Mouse (Mus musculus): ENCODE results near the gene Fn3k.

Gene Fn3k

DNA sequence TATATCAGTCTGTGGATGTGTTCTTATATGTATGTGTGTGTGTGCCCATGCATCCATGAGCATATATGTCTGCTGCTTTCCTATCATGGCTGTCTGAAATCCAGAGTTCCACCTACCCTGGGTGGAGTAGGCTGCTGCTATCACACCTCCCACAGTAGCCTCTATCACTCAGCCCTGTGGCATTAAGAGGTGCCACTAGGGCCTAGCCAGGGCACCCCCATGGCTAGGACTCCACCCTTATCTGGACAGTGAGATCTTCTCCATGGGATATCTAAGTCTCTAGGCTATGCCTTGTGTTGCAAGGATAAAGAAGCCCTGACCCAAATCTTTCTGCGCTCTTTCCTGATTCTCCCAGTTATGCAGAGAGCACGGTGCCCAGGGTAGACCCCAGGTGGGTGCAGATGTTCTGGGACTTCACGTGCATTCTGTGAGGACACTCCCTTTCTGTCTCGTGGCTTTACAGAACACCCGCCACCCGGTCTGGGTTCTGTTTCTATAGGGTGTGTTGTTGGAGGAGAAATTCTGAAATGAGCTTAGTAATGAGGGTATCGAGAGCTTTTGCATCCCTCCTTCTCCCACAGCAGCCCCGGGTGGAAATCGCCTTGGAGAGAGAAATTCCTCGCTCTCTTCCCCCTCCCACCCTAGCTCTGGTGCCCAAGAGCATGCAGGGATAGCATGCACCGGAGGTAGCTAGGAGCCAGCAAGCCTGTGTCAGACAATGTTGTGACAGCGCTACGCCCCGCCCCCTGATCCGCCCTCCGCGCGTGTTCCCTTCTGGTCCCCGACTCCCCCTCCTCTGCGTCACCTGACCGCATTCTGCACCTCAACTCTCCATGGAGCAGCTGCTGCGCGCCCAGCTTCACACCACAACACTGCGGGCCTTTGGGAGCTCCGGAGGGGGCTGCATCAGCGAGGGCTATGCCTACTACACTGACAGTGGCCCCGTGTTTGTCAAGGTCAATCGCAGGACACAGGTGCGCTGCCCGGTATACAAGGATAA lies at the start of gene Fn3k:
Fn3k (plus strand) TSS at position 758 of the 1,000 bp plus-strand sequence.
- DNase-seq (ENCODE audit: low spot score in 2 of 2): peak; percentile 84 to 88

DNA sequence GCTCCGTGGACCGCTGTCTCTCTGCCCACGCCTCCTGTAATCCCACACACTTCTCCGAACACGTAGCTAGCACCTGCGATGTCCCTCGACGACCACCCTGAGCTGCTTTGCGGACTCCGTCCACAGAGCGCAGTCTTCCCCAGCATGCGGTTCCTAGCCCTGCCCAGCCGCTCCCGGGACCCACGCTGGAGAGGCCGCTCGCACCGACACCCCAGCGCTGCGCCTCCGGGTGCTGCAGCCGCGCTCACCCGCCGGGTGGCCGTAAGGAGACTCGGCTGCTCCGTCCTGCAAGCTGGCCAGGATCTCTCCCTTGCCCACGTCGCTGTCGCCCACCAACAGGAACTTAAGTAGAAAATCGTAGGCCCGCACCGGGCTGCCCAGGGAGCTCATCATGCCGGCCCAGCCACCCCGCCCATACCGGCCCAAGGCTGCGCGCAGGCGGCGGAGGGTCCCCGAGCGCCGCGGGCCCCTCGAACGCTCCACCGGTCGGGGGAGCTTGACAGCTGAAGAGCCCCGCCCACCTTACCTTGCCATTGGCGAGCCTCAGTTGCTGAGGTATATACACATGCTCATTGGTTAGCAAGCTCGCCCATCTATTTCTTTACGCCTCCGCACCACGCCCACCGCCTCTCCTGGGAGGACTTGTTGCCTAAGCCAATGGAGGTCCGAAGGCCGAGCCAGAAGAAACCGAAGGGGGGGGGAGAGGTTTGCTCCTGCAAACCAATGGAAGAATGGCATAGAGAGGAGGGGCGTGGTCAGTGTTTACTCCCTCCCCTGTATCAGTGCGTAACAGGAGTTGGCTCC lies 46.8 kb upstream of the Fn3k start, which contains the start of gene Rab40b:
Rab40b (minus strand) TSS at position 502 of the 804 bp plus-strand sequence.
- peak; percentile 91 for DNase-seq (ENCODE audit: low spot score in 2 of 2)

DNA sequence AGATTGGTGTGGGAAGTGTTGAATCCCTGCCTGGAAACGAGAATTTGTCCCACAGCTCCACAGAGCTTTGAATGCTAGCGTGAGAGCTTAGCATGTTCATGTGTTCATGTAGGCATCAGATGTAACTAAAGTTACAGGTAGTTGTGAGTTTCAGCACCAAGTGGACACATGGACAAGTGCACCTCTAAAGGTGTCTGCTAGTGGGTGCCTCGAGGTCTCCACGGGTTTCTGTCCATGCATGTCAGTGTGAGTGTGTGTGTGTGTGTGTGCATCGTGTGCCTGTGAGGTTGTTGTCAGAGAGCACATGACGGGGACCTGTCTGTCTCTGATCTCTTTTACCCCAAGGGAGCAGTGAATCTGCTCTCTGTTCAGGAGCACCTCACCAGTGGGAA lies 46.2 kb upstream of the Fn3k start:
- no peak for DNase-seq (ENCODE audit: low spot score in 2 of 2)

DNA sequence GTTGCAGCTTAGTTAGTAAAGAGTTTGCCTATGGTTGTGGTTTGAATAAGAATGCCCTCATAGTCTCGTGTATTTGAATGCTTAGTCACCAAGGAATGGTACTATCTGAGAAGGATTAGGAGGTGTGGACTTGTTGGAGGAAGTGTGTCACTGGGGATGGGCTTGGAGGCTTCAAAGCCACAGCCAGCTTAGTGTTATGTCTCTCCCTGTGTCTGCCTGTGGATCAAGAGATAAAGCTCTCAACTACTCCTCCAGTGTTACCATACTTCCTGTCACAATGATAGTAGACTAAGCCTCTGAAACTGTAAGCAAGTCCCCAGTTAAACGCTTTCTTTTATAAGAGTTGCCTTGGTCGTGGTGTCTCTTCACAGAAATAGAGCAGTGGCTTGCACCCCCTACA lies 43.9 kb upstream of the Fn3k start:
- DNase-seq (ENCODE audit: low spot score in 2 of 2): no peak

DNA sequence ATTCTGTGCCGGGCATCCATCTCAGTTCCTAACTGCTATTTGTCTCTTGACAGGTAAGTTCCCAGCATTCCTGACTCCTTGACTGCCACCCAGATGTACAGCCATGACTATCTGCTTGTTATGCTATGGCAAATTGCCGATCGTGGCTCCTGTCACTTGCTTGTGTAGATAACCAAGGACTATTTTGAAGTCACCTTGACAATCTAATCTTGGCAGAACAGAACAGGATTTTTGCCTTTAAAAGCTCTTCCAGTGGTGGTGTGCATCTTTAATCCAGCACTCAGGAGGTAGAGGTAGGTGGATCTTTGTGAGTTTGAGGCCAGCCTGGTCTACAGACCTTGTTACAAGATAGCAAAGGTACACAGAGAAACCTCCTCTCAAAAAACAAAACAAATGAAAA lies 42.3 kb upstream of the Fn3k start:
- DNase-seq (ENCODE audit: low spot score in 2 of 2): no peak

DNA sequence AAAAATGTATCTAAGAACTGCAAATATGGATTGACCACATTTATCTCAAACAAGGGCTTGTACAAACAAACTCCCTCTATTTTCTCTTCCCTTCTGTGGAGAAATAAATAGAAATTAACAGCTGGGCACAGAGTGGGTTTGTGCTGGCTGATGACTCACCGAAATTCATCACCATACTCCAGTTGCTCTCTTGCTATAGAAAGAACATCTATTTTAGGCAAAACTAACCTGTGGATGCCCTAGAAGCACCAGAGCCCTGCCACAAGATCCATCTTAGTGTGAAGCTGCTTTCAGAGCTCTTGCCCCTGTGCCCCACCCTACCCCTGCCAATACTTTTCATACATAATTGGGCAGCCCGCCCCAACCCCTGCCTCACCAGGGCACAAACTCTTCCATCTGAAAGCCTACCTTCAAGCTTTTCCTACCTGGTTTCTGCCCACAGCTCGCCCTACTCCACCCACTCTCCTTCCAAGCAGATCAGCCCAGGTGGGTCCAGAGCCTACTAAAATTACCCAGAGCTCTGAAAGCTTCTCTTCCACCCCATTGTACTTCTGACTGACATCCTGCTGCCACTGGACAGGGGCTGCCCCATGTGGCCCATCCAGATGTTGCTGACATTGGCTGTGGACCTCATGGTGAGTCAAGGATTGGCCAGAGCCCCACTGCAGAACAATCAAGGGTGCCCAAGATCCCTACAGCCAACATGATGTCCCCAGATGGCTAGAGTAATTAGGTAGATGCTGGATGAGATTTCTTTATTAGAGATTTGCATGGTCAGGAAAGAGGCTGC lies 27.2 kb upstream of the Fn3k start:
- no peak for DNase-seq (ENCODE audit: low spot score in 2 of 2)

DNA sequence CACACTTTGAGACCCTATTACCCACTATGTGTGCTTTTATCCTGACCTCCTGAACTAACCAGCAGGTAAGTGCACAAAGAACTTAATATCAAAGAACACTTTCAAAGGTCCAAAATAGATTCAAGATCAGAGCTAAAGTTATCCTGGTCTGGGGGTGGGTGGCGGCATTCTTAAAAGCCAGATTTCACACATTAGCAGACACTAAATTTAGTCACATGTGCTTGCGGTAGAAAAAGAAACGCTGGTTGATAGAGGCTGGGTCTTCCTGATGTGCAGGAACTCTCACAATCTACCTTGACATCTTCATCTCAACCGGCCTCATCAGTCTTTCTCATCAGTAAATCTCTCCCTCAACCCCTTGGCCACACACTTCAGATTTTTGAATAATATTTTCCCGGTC lies 20.0 kb upstream of the Fn3k start:
- DNase-seq (ENCODE audit: low spot score in 2 of 2): no peak

DNA sequence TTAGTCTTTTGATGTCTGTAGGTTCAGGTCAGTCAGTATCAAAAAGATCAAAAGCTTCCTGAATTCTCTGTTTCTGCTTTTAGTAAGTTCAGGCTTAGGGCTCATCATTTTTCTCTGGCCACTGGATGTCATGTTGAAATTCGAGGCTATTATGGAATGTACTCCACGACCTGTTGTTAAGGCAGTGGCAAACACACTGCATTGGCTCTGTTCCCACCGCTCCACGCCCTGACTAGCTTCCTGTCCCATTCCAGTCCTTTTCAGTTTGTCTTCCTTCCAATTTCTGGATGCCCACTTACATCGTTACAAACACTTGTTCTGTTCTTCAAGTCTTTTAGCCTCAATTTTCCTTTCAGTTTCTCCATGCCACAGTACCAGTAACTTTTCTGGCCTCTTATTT lies 19.4 kb upstream of the Fn3k start:
- DNase-seq (ENCODE audit: low spot score in 2 of 2): no peak

DNA sequence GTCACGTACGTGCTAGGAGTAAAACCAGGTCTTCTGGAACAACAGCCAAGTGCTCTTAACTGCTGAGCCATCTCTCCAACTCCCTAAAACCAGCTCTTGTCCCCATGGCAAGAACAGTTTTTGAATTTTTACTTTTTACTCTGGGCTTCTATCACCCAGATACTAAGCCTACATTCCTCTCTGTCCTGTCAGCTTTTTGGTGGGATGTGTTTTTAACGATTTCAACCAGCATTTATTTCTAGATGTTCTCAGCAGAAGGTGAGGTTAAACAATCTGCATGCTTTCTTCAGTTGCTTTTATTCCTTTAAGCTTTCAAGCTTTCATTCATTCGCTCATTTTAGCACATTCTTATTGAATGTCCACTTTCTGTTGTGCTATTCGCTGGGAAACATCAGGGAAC lies 16.7 kb upstream of the Fn3k start:
- no peak for DNase-seq (ENCODE audit: low spot score in 2 of 2)

DNA sequence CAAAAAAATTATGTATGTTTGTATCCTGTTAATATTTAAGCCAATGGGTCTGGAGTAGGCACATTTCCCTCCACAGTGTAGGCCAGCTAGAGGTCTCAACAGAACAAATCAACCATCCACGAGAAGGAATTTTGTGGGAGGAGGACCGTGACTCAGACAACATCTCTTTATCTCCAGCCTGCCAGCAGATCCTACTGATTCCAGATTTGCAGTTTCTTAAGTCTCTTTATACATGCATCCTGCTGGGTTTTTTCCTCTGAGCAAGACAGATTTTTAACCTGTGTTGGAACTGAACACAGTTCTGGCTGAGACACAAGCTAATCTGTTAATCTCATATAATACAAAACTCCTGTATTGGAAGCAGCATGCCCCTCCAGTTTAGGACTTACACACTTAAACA lies 15.8 kb upstream of the Fn3k start:
- no peak for DNase-seq (ENCODE audit: low spot score in 2 of 2)

DNA sequence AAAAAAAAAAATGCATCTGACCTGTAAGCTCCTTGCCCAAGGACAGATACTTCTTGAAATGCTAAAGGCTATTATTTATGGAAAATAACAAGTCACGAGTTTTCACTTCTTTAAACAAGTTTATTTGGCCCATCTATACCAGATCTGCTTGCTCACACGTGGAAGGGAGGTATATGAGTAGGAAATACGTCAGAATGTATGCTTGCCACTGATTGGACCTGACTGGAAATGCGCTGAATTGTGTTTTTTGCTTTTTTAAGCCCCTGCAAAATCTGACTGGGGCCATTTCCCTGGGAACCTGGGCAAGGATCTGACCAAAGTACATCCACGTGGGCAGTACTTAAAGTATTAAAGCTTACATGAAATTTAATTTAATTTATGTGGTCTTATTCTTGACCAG lies 14.3 kb upstream of the Fn3k start:
- DNase-seq (ENCODE audit: low spot score in 2 of 2): no peak

DNA sequence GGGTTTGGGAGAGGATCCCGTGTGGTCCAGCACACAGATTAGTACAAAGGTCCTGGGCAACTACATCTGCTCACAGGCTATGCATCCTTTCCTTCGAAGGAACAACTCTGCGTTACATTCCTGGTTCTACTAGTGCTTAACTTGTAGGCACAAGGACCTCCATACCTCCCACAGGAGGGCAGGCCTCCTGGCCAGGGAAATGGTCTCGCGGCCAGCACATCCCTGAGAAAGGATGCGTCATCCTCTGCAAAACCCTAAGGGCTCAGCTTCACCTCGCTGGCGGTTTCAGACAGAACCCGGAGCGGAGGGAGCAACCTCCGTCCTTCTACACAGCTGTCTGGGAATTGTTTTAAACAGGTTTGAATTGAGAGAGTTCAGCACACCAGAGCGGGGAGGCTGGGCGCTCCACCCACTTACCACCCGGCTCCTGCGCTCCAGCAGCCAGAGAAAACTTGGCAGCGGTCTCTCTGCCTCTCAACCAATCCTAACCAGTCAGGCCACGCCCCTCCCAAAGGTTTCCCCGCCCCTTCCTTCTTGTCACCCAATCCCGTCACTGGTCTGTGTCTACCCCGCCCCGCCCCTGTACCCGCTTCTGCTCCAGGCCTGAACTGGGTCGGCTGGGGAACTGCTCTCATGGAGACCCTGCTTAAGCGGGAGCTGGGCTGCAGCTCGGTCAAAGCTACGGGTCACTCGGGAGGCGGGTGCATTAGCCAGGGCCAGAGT lies 13.7 kb upstream of the Fn3k start, which contains the start of gene Fn3krp:
Fn3krp (plus strand) TSS at position 572 of the 723 bp plus-strand sequence.
- peak; percentile 99 to 100 for DNase-seq (ENCODE audit: low spot score in 2 of 2)

DNA sequence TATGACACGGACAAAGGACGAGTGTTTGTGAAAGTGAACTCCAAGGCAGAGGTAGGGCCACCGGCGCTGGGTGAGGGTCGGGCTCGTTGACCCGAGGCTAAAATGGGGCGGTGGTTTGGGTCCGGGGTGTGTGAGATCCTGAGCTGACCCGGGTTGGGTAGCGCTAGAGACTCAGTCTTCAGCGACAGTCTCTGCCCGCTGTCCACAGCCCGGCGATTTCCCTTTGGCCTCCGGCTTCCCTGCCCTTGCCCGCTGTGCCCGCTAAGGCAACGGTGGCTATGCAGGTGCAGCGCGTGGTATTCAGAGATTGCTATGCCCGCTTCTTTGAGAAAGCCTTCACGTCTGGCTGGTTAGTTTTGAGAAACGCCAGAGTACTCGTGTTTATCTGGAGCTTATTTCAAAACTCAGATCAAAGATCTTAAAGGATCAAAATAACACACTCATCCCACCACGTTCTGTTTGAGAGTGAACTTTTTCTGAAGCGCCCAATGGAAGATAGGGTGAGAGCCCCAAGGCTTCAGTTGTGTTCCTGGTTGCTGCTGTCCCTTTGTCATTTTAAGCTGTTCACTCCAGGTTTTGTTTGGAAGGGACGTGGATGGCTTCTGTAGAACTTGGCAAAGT lies 13.1 kb upstream of the Fn3k start:
- DNase-seq (ENCODE audit: low spot score in 2 of 2): no peak

DNA sequence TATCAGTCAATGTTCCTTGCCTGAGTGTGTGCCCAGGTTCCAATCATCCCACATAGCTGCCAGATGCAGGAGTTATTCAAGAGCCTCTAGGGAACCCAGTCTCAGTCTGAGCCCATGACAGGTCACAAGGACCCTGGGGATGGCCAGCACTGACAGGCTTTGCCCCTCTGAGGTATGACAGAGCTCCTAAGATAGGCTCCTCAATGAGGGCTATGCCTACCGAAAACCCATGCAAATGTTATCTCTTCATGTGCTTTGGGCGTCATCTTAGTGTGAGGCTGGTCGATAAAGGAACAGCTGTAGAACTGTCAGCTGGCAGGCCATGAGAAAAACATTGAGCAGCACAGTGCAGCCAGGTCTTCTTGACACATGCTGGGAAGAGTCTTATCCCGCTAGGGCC lies 1.3 kb upstream of the Fn3k start:
- DNase-seq (ENCODE audit: low spot score in 2 of 2): no peak

DNA sequence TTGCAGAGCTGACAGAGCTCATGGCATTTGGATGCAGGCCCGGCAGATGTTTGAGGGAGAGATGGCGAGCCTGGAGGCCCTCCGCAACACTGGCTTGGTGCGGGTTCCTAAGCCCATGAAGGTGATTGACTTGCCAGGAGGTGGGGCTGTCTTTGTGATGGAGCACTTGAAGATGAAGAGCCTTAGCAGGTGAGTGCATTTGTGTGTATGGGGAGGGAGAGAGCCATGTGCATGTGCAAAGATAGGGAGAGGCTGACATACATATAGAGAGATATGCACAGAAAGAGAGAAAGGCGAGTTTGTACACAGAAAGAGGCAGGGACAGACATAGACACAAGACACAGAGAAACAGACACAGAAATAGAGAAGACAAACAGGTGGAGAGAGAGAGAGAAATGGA lies 2.5 kb downstream of the Fn3k start:
- DNase-seq (ENCODE audit: low spot score in 2 of 2): no peak

DNA sequence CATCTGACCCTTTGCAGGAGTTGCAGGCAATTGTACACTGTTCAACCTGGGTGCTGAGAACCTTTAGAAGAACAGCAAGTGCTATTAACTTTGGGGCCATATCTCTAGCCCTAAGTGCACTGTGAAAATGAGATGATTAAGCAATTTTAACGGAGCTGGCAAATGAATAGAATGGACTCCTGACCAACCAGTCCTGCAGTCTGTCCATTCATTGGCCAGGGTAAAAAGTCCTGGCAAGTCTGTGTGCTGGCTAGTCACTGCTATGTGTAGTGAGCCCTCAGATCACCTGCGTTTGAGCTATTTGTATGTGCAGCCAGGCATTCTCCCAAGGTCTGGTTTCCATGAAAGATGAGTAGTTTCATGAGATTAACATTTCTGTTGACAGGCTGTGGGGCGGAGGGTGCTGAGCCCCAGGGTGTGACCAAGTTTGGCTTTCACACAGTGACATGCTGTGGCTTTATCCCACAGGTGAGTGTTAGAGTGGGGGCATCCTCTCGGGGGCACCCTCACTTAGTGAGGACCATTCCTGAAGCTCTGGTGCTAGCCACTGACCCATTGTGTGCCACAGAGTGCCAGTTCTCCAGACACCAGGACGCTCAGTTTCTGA lies 5.1 kb downstream of the Fn3k start:
- DNase-seq (ENCODE audit: low spot score in 2 of 2): no peak

DNA sequence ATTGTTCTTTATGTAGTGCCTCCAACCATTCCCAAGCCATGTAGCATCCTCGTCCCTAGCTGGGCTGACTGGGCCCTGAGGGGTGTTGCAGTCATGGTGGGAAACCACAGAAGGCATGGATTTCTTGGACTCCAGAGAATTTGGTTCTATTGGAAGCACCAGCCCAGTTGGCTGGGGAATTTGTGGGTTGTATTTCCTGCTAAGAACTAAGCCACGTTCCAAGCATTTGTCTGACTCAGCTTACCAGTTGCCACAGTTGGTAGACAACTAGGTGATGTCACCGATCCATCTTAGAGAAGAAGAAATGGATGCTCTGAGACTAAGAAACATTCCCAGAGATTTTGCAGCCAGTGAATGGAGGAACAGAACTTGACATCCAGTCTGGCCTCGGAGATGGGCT lies 6.9 kb downstream of the Fn3k start:
- DNase-seq (ENCODE audit: low spot score in 2 of 2): no peak

DNA sequence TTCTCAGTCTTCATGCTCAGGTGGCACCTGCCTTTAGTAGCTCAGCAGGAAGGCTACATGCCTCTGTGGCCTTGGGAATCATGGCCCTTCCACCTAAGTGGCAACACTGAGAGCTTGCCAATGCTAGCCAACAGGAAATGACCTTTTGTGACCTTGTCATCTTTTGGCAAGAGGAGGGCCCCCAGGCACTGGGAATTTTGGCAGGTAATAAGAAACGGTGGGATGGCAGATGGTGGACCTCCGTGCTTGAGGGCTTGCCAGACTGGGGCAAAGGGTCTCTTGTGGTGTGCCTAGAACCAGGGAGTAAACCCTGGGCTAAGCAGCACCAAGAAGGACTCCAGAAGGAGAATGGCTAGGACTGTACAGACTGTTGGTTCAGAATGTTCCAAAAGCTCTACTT lies 7.4 kb downstream of the Fn3k start:
- DNase-seq (ENCODE audit: low spot score in 2 of 2): no peak

DNA sequence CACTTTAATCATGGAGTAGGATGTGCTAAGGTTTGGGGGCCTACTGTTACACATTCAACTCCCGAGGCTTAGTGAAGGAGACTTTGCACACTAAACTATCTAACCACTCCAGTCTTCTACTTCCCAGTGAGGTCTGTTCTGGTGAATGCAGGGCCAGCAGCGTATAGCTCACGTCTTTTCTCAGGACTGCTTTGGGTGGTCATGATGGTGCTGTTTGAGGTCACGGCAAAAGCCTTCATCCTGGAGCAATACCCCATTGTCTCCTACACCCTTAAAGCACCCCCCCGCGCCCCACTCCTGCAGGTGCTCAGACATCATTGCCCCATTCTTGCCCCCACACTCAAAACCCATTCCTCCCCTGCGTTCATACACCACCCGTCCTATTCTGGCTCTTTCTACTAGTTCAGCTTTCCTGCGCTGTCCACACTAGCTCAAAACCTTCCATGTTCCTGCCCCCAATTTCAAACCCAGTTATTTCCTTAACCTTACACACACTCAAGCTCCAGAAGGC lies 16.6 kb downstream of the Fn3k start:
- no peak for DNase-seq (ENCODE audit: low spot score in 2 of 2)
